ENCODE assay signal across 10 mouse cellular contexts in genomic region chr17:43362362-43362761, GRCm38 (mm10). TPM values are rescaled to one million over a fixed set of nuclear protein-coding genes. Genes with fewer than 3 reads are reported as not detected.
A peak's percentile ranks its signal among the peaks of the same experiment; 100 is the strongest.
DNase-seq lines count a peak whose midpoint lies in the region; ATAC-seq lines count a peak whose summit lies in the region.
"Had no signal": no experiment of that assay in that cellular context is flagged by ENCODE, and none has a peak within 500 bp of the region (broad histone marks: within the 10 kb centered on the region; RNA-seq: fewer than 3 reads in every experiment).

No protein-coding gene starts in this region.

- no peak overlapping the region for H3K4me3 ChIP-seq in hindbrain, embryonic 15.5 days
- H3K4me3 ChIP-seq in hindbrain, embryonic 16.5 days (ENCODE audit: low read length) = no peak overlapping the region
- H3K4me3 ChIP-seq in heart, embryonic 14.5 days (ENCODE audit: control insufficient read depth in 1 of 2, insufficient read depth in 1 of 2, low read depth in 1 of 2, low read length in 2 of 2) = peak overlapping the region; percentile 3 to 39; a peak in 3 of 4 replicates
- no peak overlapping the region for H3K4me3 ChIP-seq in forebrain, embryonic 11.5 days (ENCODE audit: low read depth, low read length)

- no peaks in the 10 kb centered on the region for H3K36me3 ChIP-seq in hindbrain, embryonic 15.5 days
- H3K36me3 ChIP-seq in hindbrain, embryonic 16.5 days (ENCODE audit: control insufficient read depth, insufficient read depth, low read length) = no peaks in the 10 kb centered on the region
- H3K36me3 ChIP-seq in heart, embryonic 14.5 days (ENCODE audit: control insufficient read depth, insufficient read depth, low read length) = no peaks in the 10 kb centered on the region
- H3K36me3 ChIP-seq in forebrain, embryonic 11.5 days (ENCODE audit: control insufficient read depth, insufficient read depth, low read length) = no peaks in the 10 kb centered on the region
- H3K36me3 ChIP-seq: liver, embryonic 13.5 days had no signal

- no peak overlapping the region for H3K27ac ChIP-seq in hindbrain, embryonic 15.5 days (replicated peaks)
- H3K27ac ChIP-seq in hindbrain, embryonic 16.5 days (ENCODE audit: low read depth, low read length) = no peak overlapping the region
- peak overlapping the region in 1 of 2 experiments; percentile 26; a peak in 1 of 4 replicates for H3K27ac ChIP-seq in heart, embryonic 14.5 days (replicated peaks in 1 of 2; ENCODE audit: control insufficient read depth in 1 of 2, insufficient read depth in 1 of 2, low read depth in 2 of 2, low read length in 2 of 2)
- no peak overlapping the region for H3K27ac ChIP-seq in forebrain, embryonic 11.5 days (ENCODE audit: low read depth, low read length)
- H3K27ac ChIP-seq: liver, embryonic 13.5 days had no signal

- 49% methylated on average over 11 of the region's 11 CpGs for WGBS in hindbrain, embryonic 15.5 days
- WGBS in hindbrain, embryonic 16.5 days = 41% methylated on average over 11 of the region's 11 CpGs
- WGBS in heart, embryonic 14.5 days = 4% methylated on average over 11 of the region's 11 CpGs
- WGBS in forebrain, embryonic 11.5 days = 71% methylated on average over 11 of the region's 11 CpGs

- H3K9ac ChIP-seq in hindbrain, embryonic 15.5 days = no peak overlapping the region
- H3K9ac ChIP-seq in hindbrain, embryonic 16.5 days (ENCODE audit: low read depth, low read length) = no peak overlapping the region
- peak overlapping the region; percentile 62 for H3K9ac ChIP-seq in heart, embryonic 14.5 days (ENCODE audit: low read length)
- no peak overlapping the region for H3K9ac ChIP-seq in forebrain, embryonic 11.5 days (ENCODE audit: low read length)
- H3K9ac ChIP-seq: liver, embryonic 13.5 days had no signal

- H3K27me3 ChIP-seq in hindbrain, embryonic 15.5 days = no peaks in the 10 kb centered on the region
- no peaks in the 10 kb centered on the region for H3K27me3 ChIP-seq in hindbrain, embryonic 16.5 days (replicated peaks; ENCODE audit: control insufficient read depth, insufficient read depth, low read length)
- H3K27me3 ChIP-seq in heart, embryonic 14.5 days (ENCODE audit: control insufficient read depth, insufficient read depth, low read length) = peaks cover 13% of the 10 kb centered on the region; the same call in 1 of the 2 replicates
- H3K27me3 ChIP-seq in forebrain, embryonic 11.5 days (ENCODE audit: control insufficient read depth, insufficient read depth, low read length) = no peaks in the 10 kb centered on the region

- H3K9me3 ChIP-seq in hindbrain, embryonic 15.5 days = no peaks in the 10 kb centered on the region
- H3K9me3 ChIP-seq in hindbrain, embryonic 16.5 days (ENCODE audit: control insufficient read depth, low read length) = no peaks in the 10 kb centered on the region
- no peaks in the 10 kb centered on the region for H3K9me3 ChIP-seq in heart, embryonic 14.5 days (ENCODE audit: control insufficient read depth, low read length)
- no peaks in the 10 kb centered on the region for H3K9me3 ChIP-seq in forebrain, embryonic 11.5 days (ENCODE audit: control insufficient read depth, low read length)
- H3K9me3 ChIP-seq: liver, embryonic 13.5 days had no signal

- ATAC-seq in hindbrain, embryonic 15.5 days (ENCODE audit: low FRiP score, low read depth) = no peak
- ATAC-seq in hindbrain, embryonic 16.5 days = no peak
- peak; percentile 77; the same call in 1 of the 2 replicates for ATAC-seq in heart, embryonic 14.5 days (ENCODE audit: insufficient number of reproducible peaks, insufficient read depth, low FRiP score, low read depth)
- no peak for ATAC-seq in forebrain, embryonic 11.5 days (replicated peaks; ENCODE audit: low FRiP score)

- peak; percentile 25 for DNase-seq in ZHBTc4 (ENCODE audit: low read depth, low spot score)
- DNase-seq in kidney, postnatal 14 days = peak; percentile 63
- no peak for DNase-seq in forebrain, embryonic 11.5 days (ENCODE audit: low spot score)
- DNase-seq in frontal cortex, postnatal 25 days (ENCODE audit: low spot score in 2 of 2) = no peak
- DNase-seq in frontal cortex, postnatal 10 days (ENCODE audit: low spot score in 2 of 2) = no peak
- DNase-seq: layer of hippocampus, adult 9-11 months; liver, embryonic 13.5 days had no signal

- H3K4me1 ChIP-seq in hindbrain, embryonic 15.5 days (replicated peaks) = peaks cover 10% of the 10 kb centered on the region
- no peaks in the 10 kb centered on the region; the same call in 1 of the 2 replicates for H3K4me1 ChIP-seq in hindbrain, embryonic 16.5 days (ENCODE audit: control insufficient read depth, insufficient read depth, low read depth, low read length)
- H3K4me1 ChIP-seq in heart, embryonic 14.5 days (ENCODE audit: control insufficient read depth in 2 of 2, insufficient read depth in 2 of 2, low read length in 2 of 2) = peaks cover 20 to 56% of the 10 kb centered on the region in 2 experiments
- 0 out of 2 replicates have a peak, but pooled peaks cover 2% of the 10 kb centered on the region for H3K4me1 ChIP-seq in forebrain, embryonic 11.5 days (replicated peaks; ENCODE audit: control insufficient read depth, insufficient read depth, low read length)

- 0 out of 2 replicates have a peak overlapping the region, but pooled peaks have one; percentile 17 for H3K4me2 ChIP-seq in hindbrain, embryonic 15.5 days
- H3K4me2 ChIP-seq in hindbrain, embryonic 16.5 days (ENCODE audit: low read length) = no peak overlapping the region
- H3K4me2 ChIP-seq in heart, embryonic 14.5 days (ENCODE audit: low read length) = peak overlapping the region; percentile 56
- H3K4me2 ChIP-seq in forebrain, embryonic 11.5 days (ENCODE audit: low read depth, low read length, severe bottlenecking) = no peak overlapping the region
- H3K4me2 ChIP-seq: liver, embryonic 13.5 days had no signal

RNA-seq across cellular contexts. Expression of gene Adgrf5, which starts 2.1 kb away (rescaled TPM):
- 7.6 and 9.0 TPM in 2 replicates for polyA plus RNA-seq in hindbrain, embryonic 15.5 days (2015; fragmentation: Nextera tagmentation; extraction: Ambion mirVana)
- 8.0 and 10.4 TPM in 2 replicates for polyA plus RNA-seq in hindbrain, embryonic 16.5 days (2015; fragmentation: Nextera tagmentation; extraction: Ambion mirVana)
- 20.9 and 26.0 TPM in 2 replicates for polyA plus RNA-seq in heart, embryonic 14.5 days (2014; fragmentation: Nextera tagmentation; extraction: Ambion mirVana)
- 7.1 and 7.6 TPM in 2 replicates for polyA plus RNA-seq in forebrain, embryonic 11.5 days (2014; fragmentation: Nextera tagmentation; extraction: Ambion mirVana)

Comparison
In these comparisons a context has a peak if more than half of its experiments do, and no peak if none do; other contexts are left out.
1. H3K4me2 ChIP-seq: peak in hindbrain, embryonic 15.5 days (single experiment) and heart, embryonic 14.5 days (single experiment); none in hindbrain, embryonic 16.5 days (single experiment) and forebrain, embryonic 11.5 days (single experiment).
2. H3K4me3 ChIP-seq: peak in heart, embryonic 14.5 days (2 of 2); none in hindbrain, embryonic 15.5 days (single experiment), hindbrain, embryonic 16.5 days (single experiment) and forebrain, embryonic 11.5 days (single experiment).
3. DNase-seq: peak in ZHBTc4 (single experiment) and kidney, postnatal 14 days (single experiment); none in forebrain, embryonic 11.5 days (single experiment), frontal cortex, postnatal 25 days (0 of 2) and frontal cortex, postnatal 10 days (0 of 2).